Mouse (Mus musculus) cerebellum, adult 2 months (tissue): ENCODE results near the gene Top2a. TPM values are rescaled to one million over a fixed set of nuclear protein-coding genes. Genes with fewer than 3 reads are reported as not detected.

ENCODE experiments used
- DNase-seq, 2 experiments: peaks; one replicate each; pipeline ENCODE4 v3.0.0; 2021
- H3K27ac ChIP-seq: fragments of 200-500 bp; 2 replicates; pipeline ENCODE4 v1.5.1; 2012; ENCODE audit warnings: low read length, control low read depth, inconsistent platforms; ENCODE audit not compliant: insufficient read depth
- H3K27me3 ChIP-seq: fragments of 200-500 bp; 2 replicates; pipeline ENCODE4 v1.6.1; 2012; ENCODE audit warnings: inconsistent platforms, mild to moderate bottlenecking, low read length, moderate library complexity; ENCODE audit not compliant: control insufficient read depth, insufficient read depth
- H3K4me1 ChIP-seq: fragments of 200-500 bp; 2 replicates; pipeline ENCODE4 v1.6.1; 2011; ENCODE audit warnings: low read length; ENCODE audit not compliant: control insufficient read depth, insufficient read depth
- H3K4me3 ChIP-seq: fragments of 200-500 bp; replicated peaks from 2 replicates; pipeline ENCODE3; 2011; ENCODE audit warnings: mild to moderate bottlenecking, low read depth, low read length, control low read depth; ENCODE audit not compliant: insufficient read depth
- CTCF ChIP-seq: fragments of 200-500 bp; IDR thresholded peaks from 2 replicates; pipeline ENCODE4 v1.5.1; 2011; ENCODE audit warnings: low read depth, mild to moderate bottlenecking, control low read depth, low read length, moderate library complexity, borderline replicate concordance; ENCODE audit not compliant: insufficient read depth
- POLR2A ChIP-seq: fragments of 200-500 bp; IDR thresholded peaks from 2 replicates; pipeline ENCODE4 v1.6.1; 2011; ENCODE audit warnings: low read length, control low read depth, borderline replicate concordance; ENCODE audit not compliant: insufficient read depth
- WGBS: fragments of 180-500 bp; shearing (Covaris S2); methylation state at CpG from one replicate; pipeline ENCODE4 v1.1.7; 2018; 5-methylcytosine and 5-hydroxymethylcytosine counted together
- polyA plus RNA-seq: library from polyadenylated mRNA; depleted of rRNA; stranded (reverse); fragments of >200 nt; gene quantifications from 2 replicates; pipeline ENCODE4 v1.2.3, GENCODE M21; 2012

The Top2a gene
- polyA plus RNA-seq, 1 experiment: 0.25 TPM

GRCm38 (mm10) chr11:98963191-98964021 is 60.6 kb downstream of the Top2a start:
- Histone ChIP-seq H3K27me3 (no peaks in the 10 kb centered on the region), H3K4me1 (peaks cover 47% of the 10 kb centered on the region), H3K27ac (no peak overlapping the region), H3K4me3 (no peak overlapping the region)
- DNase-seq: no peak
- TF ChIP-seq POLR2A (no peak), CTCF (no peak)
- 11% methylated on average over 32 of the region's 32 CpGs for WGBS

GRCm38 (mm10) chr11:98962421-98963095 is 61.4 kb downstream of the Top2a start:
- DNase-seq: no peak
- TF ChIP-seq POLR2A (no peak), CTCF (no peak)
- Histone ChIP-seq H3K27me3 (no peaks in the 10 kb centered on the region), H3K4me3 (no peak overlapping the region), H3K4me1 (peaks cover 47% of the 10 kb centered on the region), H3K27ac (no peak overlapping the region)
- 67% methylated on average over 12 of the region's 12 CpGs for WGBS

- peaks cover 40% of the 10 kb centered on the region for H3K4me1 ChIP-seq
- H3K27ac ChIP-seq: no peak overlapping the region
- no peaks in the 10 kb centered on the region for H3K27me3 ChIP-seq
- no peak overlapping the region for H3K4me3 ChIP-seq
- DNase-seq: no peak
- WGBS: 54% methylated on average over 8 of the region's 8 CpGs
- TF ChIP-seq CTCF (no peak), POLR2A (no peak)
Observed at GRCm38 (mm10) chr11:98961766-98962165, 62.2 kb downstream of the Top2a start.

GRCm38 (mm10) chr11:98961051-98961592 is 62.9 kb downstream of the Top2a start:
- Histone ChIP-seq H3K27ac (no peak overlapping the region), H3K4me1 (peaks cover 34% of the 10 kb centered on the region), H3K4me3 (peak overlapping the region; percentile 0), H3K27me3 (no peaks in the 10 kb centered on the region)
- DNase-seq: no peak
- 66% methylated on average over 18 of the region's 18 CpGs for WGBS
- no peak for TF ChIP-seq CTCF
- TF ChIP-seq POLR2A: no peak

GRCm38 (mm10) chr11:98960313-98960906 is 63.6 kb downstream of the Top2a start:
- no peaks in the 10 kb centered on the region for H3K27me3 ChIP-seq
- no peak overlapping the region for H3K27ac ChIP-seq
- TF ChIP-seq CTCF: no peak
- no peak for TF ChIP-seq POLR2A
- peaks cover 31% of the 10 kb centered on the region for H3K4me1 ChIP-seq
- peak overlapping the region; percentile 53 for H3K4me3 ChIP-seq
- 5% methylated on average over 53 of the region's 53 CpGs for WGBS
- no peak for DNase-seq

- no peaks in the 10 kb centered on the region for H3K27me3 ChIP-seq
- H3K27ac ChIP-seq: no peak overlapping the region
- 5% methylated on average over 42 of the region's 43 CpGs for WGBS
- peaks cover 31% of the 10 kb centered on the region for H3K4me1 ChIP-seq
- peak overlapping the region; percentile 53 for H3K4me3 ChIP-seq
- TF ChIP-seq CTCF (no peak), POLR2A (peak; percentile 30; the same call in 1 of the 2 replicates)
- DNase-seq: peak; percentile 69 to 70
Observed at GRCm38 (mm10) chr11:98959437-98960312, 64.3 kb downstream of the Top2a start.

GRCm38 (mm10) chr11:98956340-98956739 is 67.6 kb downstream of the Top2a start:
- DNase-seq: no peak
- TF ChIP-seq POLR2A (no peak), CTCF (no peak)
- 93% methylated on average over 8 of the region's 10 CpGs for WGBS
- Histone ChIP-seq H3K27me3 (no peaks in the 10 kb centered on the region), H3K4me3 (no peak overlapping the region), H3K4me1 (peaks cover 37% of the 10 kb centered on the region), H3K27ac (no peak overlapping the region)
